Mouse (Mus musculus) spleen, postnatal 14 days (tissue): Measurements from ENCODE around the gene H2al1f.
"Not testable (repeated sequence)": the region's sequence is repeated elsewhere in the genome, so short reads cannot be mapped to it uniquely, and the experiment has no call there.

ENCODE experiments used
- DNase-seq, 2 experiments: peaks; one replicate each; pipeline ENCODE4 v3.0.0; 2021 to 2022; ENCODE audit warnings: low spot score in 2 of 2

The H2al1f gene

DNA sequence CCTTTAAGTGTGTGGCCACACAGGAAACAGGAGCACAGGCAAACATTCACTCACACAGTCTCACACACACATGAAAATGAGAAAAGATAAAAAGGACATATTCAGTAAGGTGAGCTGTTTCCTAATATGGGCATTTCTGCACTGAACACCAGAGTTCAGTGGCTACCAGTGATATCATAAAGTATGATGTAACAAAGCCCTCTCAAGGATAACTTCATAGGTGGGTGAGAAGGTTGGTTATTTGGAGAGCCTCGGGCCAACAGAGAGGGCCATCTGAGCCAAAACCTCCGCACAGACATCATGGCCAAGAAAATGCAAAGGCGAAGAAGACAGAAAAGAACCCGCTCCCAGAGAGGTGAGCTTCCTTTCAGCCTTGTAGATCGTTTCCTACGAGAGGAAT lies at the start of gene H2al1f:
Gene H2al1f (plus strand): TSS at position 301 of the 400 bp plus-strand sequence.
- not testable (repeated sequence) for DNase-seq

DNA sequence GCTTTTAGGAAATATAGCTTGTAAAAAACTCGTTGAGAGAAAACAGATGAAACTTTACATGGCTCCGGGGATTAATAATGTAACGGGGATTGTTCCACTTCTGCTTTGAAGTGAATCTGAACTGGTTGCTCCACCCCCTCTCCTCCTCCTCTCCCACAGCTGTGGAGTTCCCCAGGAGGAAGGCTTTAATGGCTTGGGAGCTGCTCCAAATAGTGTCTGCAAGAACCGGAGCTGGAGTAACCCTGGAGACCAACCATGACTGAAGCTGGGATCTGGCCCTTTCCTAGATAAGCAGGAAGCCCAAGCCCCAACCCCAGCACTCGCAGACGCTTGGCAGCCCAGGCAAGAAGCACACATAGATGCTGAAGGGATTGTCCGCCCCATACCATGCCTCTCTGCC lies 47.2 kb upstream of the H2al1f start:
- DNase-seq: no peak

DNA sequence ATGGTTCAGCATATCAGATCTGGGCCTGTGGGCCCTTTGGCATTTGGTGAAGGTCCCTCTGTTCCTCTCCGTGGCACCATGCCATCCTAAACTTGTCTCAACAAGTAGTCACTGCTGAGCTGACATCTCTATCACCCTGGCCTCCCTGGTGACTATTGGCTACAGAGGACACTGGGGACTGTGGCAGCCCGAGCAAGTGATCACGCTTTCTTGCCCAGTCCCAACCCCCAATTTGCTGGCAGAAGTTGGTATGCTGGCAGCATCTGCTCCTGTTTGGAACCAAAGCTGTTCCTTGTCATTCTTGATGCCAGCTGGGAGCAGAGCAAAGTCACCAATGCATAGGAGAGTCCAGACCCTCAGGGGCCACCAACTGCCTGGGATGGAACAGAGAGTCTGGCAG lies 45.9 kb upstream of the H2al1f start:
- no peak for DNase-seq

DNA sequence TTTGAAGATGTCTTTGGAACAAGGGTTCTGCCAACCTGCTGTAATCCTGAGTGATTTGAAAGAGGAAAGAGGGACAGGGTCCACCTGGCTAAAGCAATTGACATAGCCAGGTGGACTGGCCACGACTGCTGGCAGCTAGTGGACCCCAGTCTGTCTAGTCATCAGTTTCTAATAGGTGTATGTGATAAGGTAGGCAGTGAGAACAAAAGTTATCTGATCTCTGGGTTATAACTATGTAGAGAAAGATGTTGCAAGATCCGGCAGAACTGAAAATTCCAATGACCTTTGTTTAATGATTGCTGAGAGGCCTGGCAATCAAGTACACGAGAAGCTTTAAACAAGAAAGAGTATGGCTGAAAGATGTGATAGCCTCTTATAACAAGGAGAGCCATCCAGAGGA lies 41.8 kb upstream of the H2al1f start:
- no peak for DNase-seq

DNA sequence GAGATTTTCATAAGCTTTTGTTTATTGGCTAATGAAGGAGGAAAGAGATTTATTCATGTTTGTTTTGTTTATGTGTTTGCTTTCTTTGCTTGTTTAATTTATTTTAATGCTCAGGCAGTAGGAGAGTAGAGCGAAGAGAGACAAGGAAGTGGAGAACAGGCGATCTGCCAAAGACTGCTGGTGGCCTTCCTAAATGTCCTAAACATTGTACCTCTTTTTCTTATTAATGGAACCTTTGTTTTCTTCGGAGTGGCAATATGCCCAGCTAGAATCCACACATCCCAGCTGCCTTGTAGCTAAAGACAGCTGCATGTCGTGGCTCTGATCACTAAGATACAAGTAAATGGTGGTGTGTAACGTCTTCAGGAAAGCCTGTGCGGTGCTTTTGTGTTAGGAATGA lies 37.9 kb upstream of the H2al1f start:
- DNase-seq: no peak

DNA sequence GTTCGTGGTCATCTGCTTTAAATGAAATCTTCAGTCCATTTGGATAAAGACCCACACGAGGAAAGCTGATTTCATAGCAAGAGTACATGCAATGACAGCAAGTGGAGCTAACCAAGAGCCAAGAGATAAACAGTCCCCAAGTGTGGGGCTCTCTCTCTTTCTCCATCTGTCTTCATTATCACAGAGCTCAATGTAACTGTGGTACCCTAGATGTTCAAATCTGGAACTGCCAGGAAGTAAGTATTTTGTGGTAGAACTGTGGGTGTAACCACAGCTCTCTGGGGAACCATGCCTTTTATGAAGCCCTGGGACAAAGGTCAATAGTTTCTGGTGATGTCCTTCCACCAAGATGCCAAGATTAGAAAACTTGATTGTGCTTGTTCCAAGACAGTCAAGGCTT lies 34.2 kb upstream of the H2al1f start:
- DNase-seq: no peak

DNA sequence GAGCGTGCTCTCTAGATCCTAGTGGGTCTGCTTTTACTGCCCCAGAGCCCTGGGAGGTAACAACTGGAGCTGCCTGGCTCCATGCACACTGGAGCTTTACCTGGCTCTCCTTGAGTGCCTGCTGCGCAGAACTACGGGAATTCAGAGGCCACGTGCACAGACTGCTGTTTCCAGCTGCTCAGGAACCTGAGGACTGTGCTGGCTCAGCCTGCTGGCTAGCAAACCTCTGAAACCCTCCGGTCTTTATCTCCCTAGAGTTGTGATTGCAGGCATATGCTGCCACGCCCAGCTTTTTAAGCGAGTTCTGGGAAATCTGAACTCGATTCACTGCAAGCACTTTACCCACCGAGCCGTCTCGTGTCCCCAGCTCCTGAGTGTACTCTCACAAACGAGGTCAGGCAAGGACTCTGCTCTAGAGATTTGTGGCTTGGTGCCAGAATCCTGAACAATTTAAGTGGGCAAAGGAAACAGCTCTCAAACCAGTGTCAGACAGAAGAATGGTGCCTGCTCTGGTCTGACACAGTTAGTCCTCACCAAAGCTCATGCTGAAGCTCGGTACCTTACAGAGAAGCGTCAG lies 26.6 kb upstream of the H2al1f start:
- no peak for DNase-seq

DNA sequence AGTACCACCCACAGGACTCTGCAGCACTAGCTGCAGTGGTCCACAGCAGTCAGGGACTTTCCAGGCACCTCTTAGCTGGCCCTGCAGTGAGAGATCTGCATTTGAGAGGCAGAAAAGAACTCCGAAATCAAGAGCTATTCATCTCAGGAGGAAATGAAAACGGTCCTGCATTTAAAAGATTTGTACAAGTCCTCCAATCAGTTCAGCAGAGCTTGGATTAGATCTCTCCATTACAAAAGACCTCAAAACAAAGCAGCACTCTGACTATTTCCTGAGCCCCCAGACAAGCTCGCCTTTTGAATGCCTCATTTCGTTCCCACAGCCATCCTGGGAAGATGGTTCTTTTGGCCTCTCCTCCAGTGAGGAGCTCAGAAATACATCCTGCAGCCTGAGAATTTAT lies 25.7 kb upstream of the H2al1f start:
- no peak for DNase-seq

DNA sequence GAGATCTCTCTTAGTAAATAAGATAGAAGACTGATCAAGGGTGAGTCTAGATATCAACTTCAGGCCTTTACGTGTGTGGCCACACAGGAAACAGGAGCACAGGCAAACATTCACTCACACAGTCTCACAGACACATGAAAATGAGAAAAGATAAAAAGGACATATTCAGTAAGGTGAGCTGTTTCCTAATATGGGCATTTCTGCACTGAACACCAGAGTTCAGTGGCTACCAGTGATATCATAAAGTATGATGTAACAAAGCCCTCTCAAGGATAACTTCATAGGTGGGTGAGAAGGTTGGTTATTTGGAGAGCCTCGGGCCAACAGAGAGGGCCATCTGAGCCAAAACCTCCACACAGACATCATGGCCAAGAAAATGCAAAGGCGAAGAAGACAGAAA lies 16.0 kb upstream of the H2al1f start, which contains the start of gene H2al1a:
Gene H2al1a (plus strand): TSS at position 301 of the 400 bp plus-strand sequence.
- DNase-seq: not testable (repeated sequence)

DNA sequence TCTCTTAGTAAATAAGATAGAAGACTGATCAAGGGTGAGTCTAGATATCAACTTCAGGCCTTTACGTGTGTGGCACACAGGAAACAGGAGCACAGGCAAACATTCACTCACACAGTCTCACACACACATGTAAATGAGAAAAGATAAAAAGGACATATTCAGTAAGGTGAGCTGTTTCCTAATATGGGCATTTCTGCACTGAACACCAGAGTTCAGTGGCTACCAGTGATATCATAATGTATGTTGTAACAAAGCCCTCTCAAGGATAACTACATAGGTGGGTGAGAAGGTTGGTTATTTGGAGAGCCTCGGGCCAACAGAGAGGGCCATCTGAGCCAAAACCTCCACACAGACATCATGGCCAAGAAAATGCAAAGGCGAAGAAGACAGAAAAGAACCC lies 12.8 kb upstream of the H2al1f start, which contains the start of gene H2al1b:
Gene H2al1b (plus strand): TSS at position 301 of the 400 bp plus-strand sequence.
- DNase-seq: not testable (repeated sequence)

DNA sequence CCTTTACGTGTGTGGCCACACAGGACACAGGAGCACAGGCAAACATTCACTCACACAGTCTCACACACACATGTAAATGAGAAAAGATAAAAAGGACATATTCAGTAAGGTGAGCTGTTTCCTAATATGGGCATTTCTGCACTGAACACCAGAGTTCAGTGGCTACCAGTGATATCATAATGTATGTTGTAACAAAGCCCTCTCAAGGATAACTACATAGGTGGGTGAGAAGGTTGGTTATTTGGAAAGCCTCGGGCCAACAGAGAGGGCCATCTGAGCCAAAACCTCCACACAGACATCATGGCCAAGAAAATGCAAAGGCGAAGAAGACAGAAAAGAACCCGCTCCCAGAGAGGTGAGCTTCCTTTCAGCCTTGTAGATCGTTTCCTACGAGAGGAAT lies 9.6 kb upstream of the H2al1f start, which contains the start of gene H2al1c:
Gene H2al1c (plus strand): TSS at position 301 of the 400 bp plus-strand sequence.
- DNase-seq: not testable (repeated sequence)

DNA sequence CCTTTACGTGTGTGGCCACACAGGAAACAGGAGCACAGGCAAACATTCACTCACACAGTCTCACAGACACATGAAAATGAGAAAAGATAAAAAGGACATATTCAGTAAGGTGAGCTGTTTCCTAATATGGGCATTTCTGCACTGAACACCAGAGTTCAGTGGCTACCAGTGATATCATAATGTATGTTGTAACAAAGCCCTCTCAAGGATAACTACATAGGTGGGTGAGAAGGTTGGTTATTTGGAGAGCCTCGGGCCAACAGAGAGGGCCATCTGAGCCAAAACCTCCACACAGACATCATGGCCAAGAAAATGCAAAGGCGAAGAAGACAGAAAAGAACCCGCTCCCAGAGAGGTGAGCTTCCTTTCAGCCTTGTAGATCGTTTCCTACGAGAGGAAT lies 6.4 kb upstream of the H2al1f start, which contains the start of gene H2al1d:
Gene H2al1d (plus strand): TSS at position 301 of the 400 bp plus-strand sequence.
- DNase-seq: not testable (repeated sequence)

DNA sequence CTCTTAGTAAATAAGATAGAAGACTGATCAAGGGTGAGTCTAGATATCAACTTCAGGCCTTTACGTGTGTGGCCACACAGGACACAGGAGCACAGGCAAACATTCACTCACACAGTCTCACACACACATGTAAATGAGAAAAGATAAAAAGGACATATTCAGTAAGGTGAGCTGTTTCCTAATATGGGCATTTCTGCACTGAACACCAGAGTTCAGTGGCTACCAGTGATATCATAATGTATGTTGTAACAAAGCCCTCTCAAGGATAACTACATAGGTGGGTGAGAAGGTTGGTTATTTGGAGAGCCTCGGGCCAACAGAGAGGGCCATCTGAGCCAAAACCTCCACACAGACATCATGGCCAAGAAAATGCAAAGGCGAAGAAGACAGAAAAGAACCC lies 3.3 kb upstream of the H2al1f start, which contains the start of gene H2al1e:
Gene H2al1e (plus strand): TSS at position 301 of the 400 bp plus-strand sequence.
- not testable (repeated sequence) for DNase-seq

DNA sequence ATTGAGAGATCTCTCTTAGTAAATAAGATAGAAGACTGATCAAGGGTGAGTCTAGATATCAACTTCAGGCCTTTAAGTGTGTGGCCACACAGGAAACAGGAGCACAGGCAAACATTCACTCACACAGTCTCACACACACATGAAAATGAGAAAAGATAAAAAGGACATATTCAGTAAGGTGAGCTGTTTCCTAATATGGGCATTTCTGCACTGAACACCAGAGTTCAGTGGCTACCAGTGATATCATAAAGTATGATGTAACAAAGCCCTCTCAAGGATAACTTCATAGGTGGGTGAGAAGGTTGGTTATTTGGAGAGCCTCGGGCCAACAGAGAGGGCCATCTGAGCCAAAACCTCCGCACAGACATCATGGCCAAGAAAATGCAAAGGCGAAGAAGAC lies 3.0 kb downstream of the H2al1f start, which contains the start of gene H2al1g:
Gene H2al1g (plus strand): TSS at position 301 of the 400 bp plus-strand sequence.
- DNase-seq: not testable (repeated sequence)

DNA sequence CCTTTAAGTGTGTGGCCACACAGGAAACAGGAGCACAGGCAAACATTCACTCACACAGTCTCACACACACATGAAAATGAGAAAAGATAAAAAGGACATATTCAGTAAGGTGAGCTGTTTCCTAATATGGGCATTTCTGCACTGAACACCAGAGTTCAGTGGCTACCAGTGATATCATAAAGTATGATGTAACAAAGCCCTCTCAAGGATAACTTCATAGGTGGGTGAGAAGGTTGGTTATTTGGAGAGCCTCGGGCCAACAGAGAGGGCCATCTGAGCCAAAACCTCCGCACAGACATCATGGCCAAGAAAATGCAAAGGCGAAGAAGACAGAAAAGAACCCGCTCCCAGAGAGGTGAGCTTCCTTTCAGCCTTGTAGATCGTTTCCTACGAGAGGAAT lies 6.2 kb downstream of the H2al1f start, which contains the start of gene H2al1h:
Gene H2al1h (plus strand): TSS at position 301 of the 400 bp plus-strand sequence.
- not testable (repeated sequence) for DNase-seq

DNA sequence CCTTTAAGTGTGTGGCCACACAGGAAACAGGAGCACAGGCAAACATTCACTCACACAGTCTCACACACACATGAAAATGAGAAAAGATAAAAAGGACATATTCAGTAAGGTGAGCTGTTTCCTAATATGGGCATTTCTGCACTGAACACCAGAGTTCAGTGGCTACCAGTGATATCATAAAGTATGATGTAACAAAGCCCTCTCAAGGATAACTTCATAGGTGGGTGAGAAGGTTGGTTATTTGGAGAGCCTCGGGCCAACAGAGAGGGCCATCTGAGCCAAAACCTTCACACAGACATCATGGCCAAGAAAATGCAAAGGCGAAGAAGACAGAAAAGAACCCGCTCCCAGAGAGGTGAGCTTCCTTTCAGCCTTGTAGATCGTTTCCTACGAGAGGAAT lies 9.4 kb downstream of the H2al1f start, which contains the start of gene H2al1i:
Gene H2al1i (plus strand): TSS at position 301 of the 400 bp plus-strand sequence.
- not testable (repeated sequence) for DNase-seq

DNA sequence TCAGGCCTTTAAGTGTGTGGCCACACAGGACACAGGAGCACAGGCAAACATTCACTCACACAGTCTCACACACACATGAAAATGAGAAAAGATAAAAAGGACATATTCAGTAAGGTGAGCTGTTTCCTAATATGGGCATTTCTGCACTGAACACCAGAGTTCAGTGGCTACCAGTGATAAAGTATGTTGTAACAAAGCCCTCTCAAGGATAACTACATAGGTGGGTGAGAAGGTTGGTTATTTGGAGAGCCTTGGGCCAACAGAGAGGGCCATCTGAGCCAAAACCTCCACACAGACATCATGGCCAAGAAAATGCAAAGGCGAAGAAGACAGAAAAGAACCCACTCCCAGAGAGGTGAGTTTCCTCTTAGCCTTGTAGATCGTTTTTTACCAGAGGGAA lies 12.6 kb downstream of the H2al1f start, which contains the start of gene H2al1j:
Gene H2al1j (plus strand): TSS at position 301 of the 400 bp plus-strand sequence.
- DNase-seq: not testable (repeated sequence)

DNA sequence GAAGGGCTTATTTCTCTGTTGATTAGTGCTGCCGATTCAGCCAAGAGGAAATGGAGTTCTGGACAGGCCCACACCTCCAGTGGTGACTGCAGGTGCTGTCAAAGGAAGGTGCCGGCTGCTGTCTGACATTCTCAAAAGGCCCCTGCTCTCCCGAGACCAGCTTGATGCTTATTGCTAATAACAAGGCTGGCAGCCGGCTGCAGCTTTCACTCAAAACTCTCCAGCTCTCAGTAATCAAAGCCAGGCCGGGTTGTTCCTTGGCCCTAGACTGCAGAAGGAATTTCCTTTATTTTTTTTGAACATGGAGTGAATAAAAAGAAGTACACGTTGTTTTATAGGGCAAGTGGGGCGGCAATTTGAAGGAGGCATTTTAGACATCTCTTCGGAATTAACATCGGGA lies 30.8 kb downstream of the H2al1f start:
- no peak for DNase-seq

DNA sequence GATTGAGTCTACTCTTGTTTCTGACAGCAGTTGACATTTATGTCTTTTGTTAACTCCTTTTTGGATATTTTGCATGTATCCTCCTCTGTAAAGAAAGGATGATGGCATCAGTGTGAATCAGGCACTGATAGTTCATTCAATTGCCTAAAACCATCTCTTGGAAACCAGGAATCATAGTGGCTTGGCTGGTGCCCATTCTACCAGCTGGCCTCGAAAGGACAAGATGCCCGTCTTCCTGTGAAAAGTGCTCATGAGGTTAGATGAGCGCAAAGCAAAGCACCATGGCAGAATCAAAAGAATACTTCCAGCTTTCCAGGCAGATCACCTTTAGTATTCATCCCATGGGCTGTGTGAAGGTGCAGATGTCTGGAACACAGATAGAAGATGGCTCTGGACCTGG lies 31.8 kb downstream of the H2al1f start:
- DNase-seq: no peak

DNA sequence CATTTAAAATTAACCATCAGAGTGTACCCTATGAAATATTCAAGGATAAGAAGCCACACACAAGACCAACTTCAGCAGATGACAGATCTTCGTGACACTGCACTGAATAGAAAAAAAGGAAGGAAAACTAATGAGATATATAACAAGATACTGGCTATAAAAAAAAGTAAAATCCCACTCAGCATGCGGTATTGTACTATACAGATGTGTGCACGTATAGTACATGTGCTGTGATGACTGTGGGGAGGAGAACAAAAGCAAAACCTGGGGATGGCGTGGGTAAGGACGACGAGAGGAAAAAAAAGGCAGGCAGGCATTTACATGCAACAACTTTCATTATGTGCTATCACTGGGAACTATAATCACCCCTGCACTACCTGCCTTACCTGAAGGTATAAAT lies 45.9 kb downstream of the H2al1f start:
- DNase-seq: no peak

DNA sequence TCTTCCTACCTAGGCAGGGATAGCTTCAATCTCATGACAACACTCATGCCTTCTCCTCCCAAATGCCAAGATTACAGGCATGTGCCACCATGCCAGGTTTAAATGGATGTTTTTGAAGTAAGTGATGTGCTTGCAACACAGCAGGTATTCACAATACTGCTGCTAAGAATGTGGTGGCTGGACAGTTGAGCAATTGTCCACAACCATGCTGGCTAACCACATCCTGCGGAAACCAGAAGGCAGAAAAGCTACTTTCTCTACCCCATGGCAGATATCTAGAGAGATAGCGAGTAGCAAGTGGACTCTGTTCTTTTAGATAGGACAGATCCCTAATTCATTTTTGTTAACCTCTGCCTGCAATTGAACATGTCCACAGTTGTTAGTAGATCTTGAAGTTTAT lies 46.3 kb downstream of the H2al1f start:
- DNase-seq: no peak

DNA sequence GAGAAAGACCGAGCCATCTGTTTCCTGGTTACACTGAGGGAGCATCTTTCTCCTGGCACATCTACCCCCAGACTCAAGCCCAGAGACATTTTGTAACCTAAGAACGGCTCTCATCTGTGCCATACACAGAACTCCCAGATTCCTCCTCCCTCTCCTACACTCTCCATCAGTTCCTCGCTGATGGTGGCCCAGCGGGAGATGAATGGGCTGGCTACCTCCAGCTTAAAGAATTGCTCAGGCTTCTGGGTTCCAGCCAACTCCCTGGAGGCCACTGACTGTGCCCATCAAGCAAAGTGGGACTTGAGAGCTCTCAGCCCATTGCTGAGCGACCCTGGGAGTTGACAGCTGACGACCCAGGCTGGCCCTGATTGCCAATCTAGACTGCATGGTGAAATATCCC lies 48.9 kb downstream of the H2al1f start:
- DNase-seq: no peak
